Mouse (Mus musculus) monocyte, adult 59 days (primary cell): ENCODE results near the gene Pmm2. TPM values are rescaled to one million over a fixed set of nuclear protein-coding genes. Genes with fewer than 3 reads are reported as not detected.

Experiments
- total RNA-seq, 2 experiments: library from RNA; stranded (reverse); gene quantifications; one replicate each; pipeline ENCODE4 v1.2.4; 2023

Pmm2 gene
- 10 to 100 TPM; 58.9 to 61.7 TPM for total RNA-seq

GRCm38 (mm10) chr16:8637217-8638051 is at the start of gene Pmm2, which contains the start of gene Tmem186:
Gene Pmm2 (plus strand): TSS chr16:8637674.
Gene Tmem186 (minus strand): TSS chr16:8637712.

GRCm38 (mm10) chr16:8671551-8672349 is 34.3 kb downstream of the Pmm2 start, which contains the start of gene Carhsp1:
Gene Carhsp1 (minus strand): TSS chr16:8672155.

DNA sequence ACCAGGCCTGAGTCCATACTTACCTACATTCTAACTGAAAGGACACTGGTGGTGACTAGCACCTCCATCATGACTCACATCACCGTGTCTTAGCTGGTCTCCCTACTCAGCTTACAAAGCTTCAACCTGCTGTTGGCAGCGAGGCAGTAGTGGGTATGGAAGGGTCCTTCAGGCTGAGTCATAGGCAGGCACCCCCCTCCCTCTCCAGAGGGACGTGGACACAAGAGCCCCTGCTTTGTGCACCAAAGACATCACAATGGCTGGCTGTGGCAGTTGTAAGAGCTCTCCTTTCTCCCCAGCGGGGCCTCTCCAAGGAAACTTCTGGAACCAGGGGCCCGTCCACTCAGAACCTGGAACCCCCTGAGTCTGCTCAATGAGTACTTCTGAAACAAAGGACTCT is 43.0 kb downstream of the Pmm2 start, which contains the start of gene Gm5767:
TSS of gene Gm5767 (plus strand) at position 301 of the 400 bp plus-strand sequence.

Other genes starting within 250 kb of the Pmm2 start
- not detected for gene Tmem114, start 212.5 kb upstream of the Pmm2 start, total RNA-seq
- gene Mettl22, start 166.9 kb upstream of the Pmm2 start, total RNA-seq: 1 to 10 TPM; 5.4 to 6.1 TPM
- under 1 TPM in 1 of 2 experiments, not detected in 1; 0.26 TPM for gene Abat, start 124.2 kb upstream of the Pmm2 start, total RNA-seq
- gene Tmem186, start within 50 bp of the Pmm2 start, total RNA-seq: 1 to 10 TPM; 2.9 to 4.7 TPM
- 10 to 100 TPM; 15.7 to 19.1 TPM for gene Carhsp1, start 34.5 kb downstream of the Pmm2 start, total RNA-seq
- not detected for gene Gm5767, start 43.1 kb downstream of the Pmm2 start, total RNA-seq
- 100 to 1,000 TPM; 160 to 162 TPM for gene Usp7, start 154.6 kb downstream of the Pmm2 start, total RNA-seq
- 100 to 1,000 TPM; 112 to 117 TPM for gene 1810013L24Rik, start 192.4 kb downstream of the Pmm2 start, total RNA-seq